Mouse (Mus musculus): Measurements from ENCODE around the gene Rhox3e. TPM values are rescaled to one million over a fixed set of nuclear protein-coding genes. Genes with fewer than 3 reads are reported as not detected.

The Rhox3e gene
- polyA plus RNA-seq (2017; shearing (Covaris generic)): not detected

GRCm38 (mm10) chrX:37541719-37542118 is at the start of gene Rhox3e:
Rhox3e (plus strand) TSS chrX:37542019.

GRCm38 (mm10) chrX:37514059-37514458 is 27.8 kb upstream of the Rhox3e start, which contains the start of gene Rhox4d:
Rhox4d (plus strand) TSS chrX:37514359.

GRCm38 (mm10) chrX:37530152-37530551 is 11.7 kb upstream of the Rhox3e start, which contains the start of gene Rhox2e:
Rhox2e (plus strand) TSS chrX:37530452.

GRCm38 (mm10) chrX:37557112-37557511 is 15.3 kb downstream of the Rhox3e start, which contains the start of gene Rhox4e:
Rhox4e (plus strand) TSS chrX:37557412.

GRCm38 (mm10) chrX:37571105-37571504 is 29.3 kb downstream of the Rhox3e start, which contains the start of gene Rhox2f:
Rhox2f (plus strand) TSS chrX:37571405.

GRCm38 (mm10) chrX:37580692-37581091 is 38.9 kb downstream of the Rhox3e start, which contains the start of gene Rhox3f:
Rhox3f (plus strand) TSS chrX:37580992.

Other genes with a start within 250 kb of the Rhox3e start
- gene Rhox3a2, start 162.0 kb upstream of the Rhox3e start, polyA plus RNA-seq (2017; shearing (Covaris generic)): not detected
- not detected for gene Rhox4a2, start 151.2 kb upstream of the Rhox3e start, polyA plus RNA-seq (2017; shearing (Covaris generic))
- gene Rhox2b, start 130.0 kb upstream of the Rhox3e start, polyA plus RNA-seq (2017; shearing (Covaris generic)): not detected
- gene Rhox4b, start 109.5 kb upstream of the Rhox3e start, polyA plus RNA-seq (2017; shearing (Covaris generic)): not detected
- gene Rhox2c, start 88.3 kb upstream of the Rhox3e start, polyA plus RNA-seq (2017; shearing (Covaris generic)): not detected
- gene Rhox3c, start 83.4 kb upstream of the Rhox3e start, polyA plus RNA-seq (2017; shearing (Covaris generic)): not detected
- gene Rhox4c, start 61.7 kb upstream of the Rhox3e start, polyA plus RNA-seq (2017; shearing (Covaris generic)): not detected
- gene Rhox2d, start 48.6 kb upstream of the Rhox3e start, polyA plus RNA-seq (2017; shearing (Covaris generic)): not detected
- not detected for gene Rhox4d, start 27.7 kb upstream of the Rhox3e start, polyA plus RNA-seq (2017; shearing (Covaris generic))
- gene Rhox2e, start 11.6 kb upstream of the Rhox3e start, polyA plus RNA-seq (2017; shearing (Covaris generic)): not detected
- 0.20 TPM for gene Rhox4e, start 15.4 kb downstream of the Rhox3e start, polyA plus RNA-seq (2017; shearing (Covaris generic))
- not detected for gene Rhox2f, start 29.4 kb downstream of the Rhox3e start, polyA plus RNA-seq (2017; shearing (Covaris generic))
- gene Rhox3f, start 39.0 kb downstream of the Rhox3e start, polyA plus RNA-seq (2017; shearing (Covaris generic)): not detected
- gene Rhox4f, start 65.7 kb downstream of the Rhox3e start, polyA plus RNA-seq (2017; shearing (Covaris generic)): 0.29 TPM
- not detected for gene Rhox3g, start 86.6 kb downstream of the Rhox3e start, polyA plus RNA-seq (2017; shearing (Covaris generic))
- gene Rhox2g, start 101.5 kb downstream of the Rhox3e start, polyA plus RNA-seq (2017; shearing (Covaris generic)): not detected
- gene Rhox4g, start 109.3 kb downstream of the Rhox3e start, polyA plus RNA-seq (2017; shearing (Covaris generic)): not detected
- gene Rhox3h, start 126.7 kb downstream of the Rhox3e start, polyA plus RNA-seq (2017; shearing (Covaris generic)): not detected
- not detected for gene Rhox2h, start 131.3 kb downstream of the Rhox3e start, polyA plus RNA-seq (2017; shearing (Covaris generic))